Mouse (Mus musculus): ENCODE results near the gene Cpeb3.

DNA sequence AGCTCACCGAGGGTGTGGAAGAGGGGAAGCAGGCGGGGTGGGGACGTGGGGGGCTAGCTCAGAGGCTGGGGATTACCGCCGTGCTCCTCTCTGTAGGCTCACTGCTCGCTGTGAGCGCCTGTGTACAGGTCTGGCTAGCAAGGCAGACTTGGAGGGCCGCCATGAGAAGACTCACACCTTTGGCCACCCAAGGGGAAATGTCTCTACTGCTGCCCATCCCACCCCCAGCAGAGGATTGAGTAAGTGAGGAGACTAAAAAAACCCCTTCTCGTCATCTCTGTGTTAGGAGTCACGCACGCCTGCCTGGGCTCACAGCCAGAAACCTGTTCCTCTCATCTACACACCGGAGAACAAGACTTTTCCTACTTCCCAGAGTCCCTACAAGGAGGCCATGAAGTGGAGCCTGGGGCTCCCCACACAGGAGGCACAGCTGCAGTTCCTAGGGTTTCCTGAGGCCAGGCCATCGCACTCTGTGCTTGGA, 182.5 kb downstream of the Cpeb3 start:
- TF ChIP-seq POU5F1 (IDR thresholded peaks at IDR 0.05; ENCODE audit: borderline replicate concordance, low read length) = no peak
- no peak for TF ChIP-seq CTCF (conservative IDR thresholded peaks at IDR 0.05; ENCODE audit: low read length)

Measured in E14TG2a.4 (cell line).